Comparison of ENCODE assay signal across 9 mouse cellular contexts in the genomic region with DNA sequence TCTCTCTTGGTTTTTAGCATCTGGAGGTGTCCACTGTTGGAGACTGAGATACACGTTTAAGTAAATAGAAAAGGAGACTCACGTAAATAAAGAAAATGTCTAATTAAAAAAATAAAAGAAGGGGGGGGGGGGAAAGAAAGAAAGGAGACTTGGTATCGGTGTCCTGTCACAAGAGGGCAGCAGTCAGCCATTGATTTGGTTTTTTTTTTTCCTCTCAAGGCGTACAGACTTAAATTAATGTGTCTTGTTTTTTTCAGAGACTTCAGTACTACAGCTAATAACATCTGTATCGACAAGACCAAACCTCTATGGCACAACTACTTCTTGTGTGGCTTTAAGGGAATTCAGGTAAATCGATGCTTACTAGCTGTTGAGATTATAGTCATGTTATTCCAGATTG. TPM values are rescaled to one million over a fixed set of nuclear protein-coding genes. Genes with fewer than 3 reads are reported as not detected.
DNase-seq lines count a peak whose midpoint lies in the region; ATAC-seq and TF ChIP-seq lines count a peak whose summit lies in the region.
"Had no signal": no experiment of that assay in that cellular context is flagged by ENCODE, and none has a peak within 500 bp of the region (broad histone marks: within the 10 kb centered on the region; RNA-seq: fewer than 3 reads in every experiment).

No protein-coding gene starts in this region.

- DNase-seq in hindbrain, postnatal 0 days (ENCODE audit: low spot score) = peak; percentile 72
- no peak for DNase-seq in hindbrain, embryonic 10.5 days (ENCODE audit: low spot score)
- DNase-seq in thymus, postnatal 14 days = peak; percentile 18
- no peak for DNase-seq in thymus, postnatal 10 days (ENCODE audit: low spot score in 2 of 2)
- DNase-seq in c-Kit-positive CD71-positive TER-119-negative erythroid progenitor cells, embryonic 14.5 days (ENCODE audit: low read depth) = peak; percentile 37
- peak; percentile 67 for DNase-seq in limb, embryonic 14.5 days (ENCODE audit: low spot score)
- no peak for DNase-seq in urinary bladder, adult 18-20 months (ENCODE audit: low spot score in 2 of 2)

- H3K4me2 ChIP-seq in hindbrain, postnatal 0 days (ENCODE audit: low read depth, low read length) = no peak overlapping the region
- H3K4me2 ChIP-seq in limb, embryonic 14.5 days (replicated peaks; ENCODE audit: low read depth, low read length, severe bottlenecking) = no peak overlapping the region
- H3K4me2 ChIP-seq: embryonic facial prominence, embryonic 12.5 days had no signal

- no peaks in the 10 kb centered on the region for H3K27me3 ChIP-seq in hindbrain, postnatal 0 days (ENCODE audit: insufficient read depth, low read length)
- H3K27me3 ChIP-seq in hindbrain, embryonic 10.5 days (ENCODE audit: insufficient read depth, poor library complexity, severe bottlenecking) = no peaks in the 10 kb centered on the region
- no peaks in the 10 kb centered on the region for H3K27me3 ChIP-seq in limb, embryonic 14.5 days (ENCODE audit: control insufficient read depth, insufficient read depth, low read length)
- H3K27me3 ChIP-seq: embryonic facial prominence, embryonic 12.5 days had no signal

- H3K4me1 ChIP-seq in hindbrain, postnatal 0 days (ENCODE audit: insufficient read depth, low read length) = no peaks in the 10 kb centered on the region
- H3K4me1 ChIP-seq in hindbrain, embryonic 10.5 days (replicated peaks) = no peaks in the 10 kb centered on the region
- no peaks in the 10 kb centered on the region for H3K4me1 ChIP-seq in limb, embryonic 14.5 days (ENCODE audit: control insufficient read depth, insufficient read depth, low read length)
- H3K4me1 ChIP-seq: embryonic facial prominence, embryonic 12.5 days had no signal

- no peak overlapping the region for H3K9ac ChIP-seq in hindbrain, postnatal 0 days (replicated peaks; ENCODE audit: low read length)
- H3K9ac ChIP-seq in limb, embryonic 14.5 days (ENCODE audit: low read depth, low read length, severe bottlenecking) = no peak overlapping the region
- H3K9ac ChIP-seq: embryonic facial prominence, embryonic 12.5 days had no signal

- H3K9me3 ChIP-seq in hindbrain, postnatal 0 days (ENCODE audit: low read length) = no peaks in the 10 kb centered on the region
- no peaks in the 10 kb centered on the region for H3K9me3 ChIP-seq in hindbrain, embryonic 10.5 days
- no peaks in the 10 kb centered on the region for H3K9me3 ChIP-seq in limb, embryonic 14.5 days (ENCODE audit: control insufficient read depth, low read length)
- H3K9me3 ChIP-seq: embryonic facial prominence, embryonic 12.5 days had no signal

- peak; percentile 72 for TF ChIP-seq CTCF in hindbrain, postnatal 0 days (IDR thresholded peaks at IDR 0.05; ENCODE audit: low read depth)

- no peaks in the 10 kb centered on the region for H3K36me3 ChIP-seq in hindbrain, postnatal 0 days (ENCODE audit: insufficient read depth, low read length)
- H3K36me3 ChIP-seq in hindbrain, embryonic 10.5 days = no peaks in the 10 kb centered on the region
- H3K36me3 ChIP-seq in limb, embryonic 14.5 days (ENCODE audit: control insufficient read depth, insufficient read depth, low read length) = no peaks in the 10 kb centered on the region; the same call in 1 of the 2 replicates
- H3K36me3 ChIP-seq: embryonic facial prominence, embryonic 12.5 days had no signal

- H3K4me3 ChIP-seq in hindbrain, postnatal 0 days (ENCODE audit: low read length) = no peak overlapping the region
- H3K4me3 ChIP-seq in hindbrain, embryonic 10.5 days = no peak overlapping the region
- no peak overlapping the region for H3K4me3 ChIP-seq in limb, embryonic 14.5 days (replicated peaks; ENCODE audit: low read length)
- H3K4me3 ChIP-seq: embryonic facial prominence, embryonic 12.5 days had no signal

- 39% methylated on average over 6 of the region's 6 CpGs for WGBS in hindbrain, postnatal 0 days
- WGBS in hindbrain, embryonic 10.5 days = 49% methylated on average over 6 of the region's 6 CpGs
- 37% methylated on average over 6 of the region's 6 CpGs for WGBS in limb, embryonic 14.5 days

- no peak for TF ChIP-seq POLR2A in limb, embryonic 14.5 days (IDR thresholded peaks at IDR 0.05; ENCODE audit: borderline replicate concordance, extremely low read depth, insufficient read depth, insufficient read length)

- no peak for ATAC-seq in hindbrain, postnatal 0 days
- ATAC-seq in limb, embryonic 14.5 days (ENCODE audit: low FRiP score, low read depth) = no peak
- ATAC-seq in erythroblast, adult 5-6 weeks (replicated peaks; ENCODE audit: low FRiP score, poor library complexity, severe bottlenecking) = no peak

- no peak overlapping the region for H3K27ac ChIP-seq in hindbrain, postnatal 0 days
- no peak overlapping the region for H3K27ac ChIP-seq in hindbrain, embryonic 10.5 days
- H3K27ac ChIP-seq in limb, embryonic 14.5 days (replicated peaks; ENCODE audit: low read depth, low read length) = no peak overlapping the region
- H3K27ac ChIP-seq: embryonic facial prominence, embryonic 12.5 days had no signal

RNA-seq across cellular contexts. Expression of a gene that starts 34.2 kb away (rescaled TPM):
- 35.1 and 40.6 TPM in 2 replicates for total RNA-seq in hindbrain, postnatal 0 days (2014; rRNA removed)
- polyA plus RNA-seq in hindbrain, postnatal 0 days (2015; fragmentation: Nextera tagmentation; extraction: Ambion mirVana) = 53.8 and 54.8 TPM in 2 replicates
- 69.2 and 97.0 TPM in 2 replicates for polyA plus RNA-seq in hindbrain, embryonic 10.5 days (2016; fragmentation: Nextera tagmentation; extraction: Ambion mirVana)
- polyA plus RNA-seq in limb, embryonic 14.5 days (2012; rRNA removed) = 49.0 and 75.1 TPM in 2 replicates
- polyA plus RNA-seq in limb, embryonic 14.5 days (2014; fragmentation: Nextera tagmentation; extraction: Ambion mirVana) = 85.4 and 86.7 TPM in 2 replicates
- total RNA-seq in erythroblast, adult 5-6 weeks (2015; ENCODE audit: low replicate concordance) = 39.5 and 64.4 TPM in 2 replicates
- total RNA-seq in erythroblast, adult 5-6 weeks (2017; ENCODE audit: low replicate concordance) = 51.2 and 78.9 TPM in 2 replicates

RNA-seq across cellular contexts. Expression of a gene that starts 34.2 kb away (rescaled TPM):
- 30.0 and 32.2 TPM in 2 replicates for total RNA-seq in hindbrain, postnatal 0 days (2014; rRNA removed)
- 28.9 and 31.2 TPM in 2 replicates for polyA plus RNA-seq in hindbrain, postnatal 0 days (2015; fragmentation: Nextera tagmentation; extraction: Ambion mirVana)
- 32.3 and 34.3 TPM in 2 replicates for polyA plus RNA-seq in hindbrain, embryonic 10.5 days (2016; fragmentation: Nextera tagmentation; extraction: Ambion mirVana)
- 29.2 and 30.5 TPM in 2 replicates for polyA plus RNA-seq in limb, embryonic 14.5 days (2012; rRNA removed)
- polyA plus RNA-seq in limb, embryonic 14.5 days (2014; fragmentation: Nextera tagmentation; extraction: Ambion mirVana) = 40.8 and 43.4 TPM in 2 replicates
- total RNA-seq in erythroblast, adult 5-6 weeks (2015; ENCODE audit: low replicate concordance) = 5.0 and 10.7 TPM in 2 replicates
- total RNA-seq in erythroblast, adult 5-6 weeks (2017; ENCODE audit: low replicate concordance) = 2.9 and 7.2 TPM in 2 replicates

Comparison
In these comparisons a context has a peak if more than half of its experiments do, and no peak if none do; other contexts are left out.
1. DNase-seq: peak in hindbrain, postnatal 0 days (single experiment), thymus, postnatal 14 days (single experiment), c-Kit-positive CD71-positive TER-119-negative erythroid progenitor cells, embryonic 14.5 days (single experiment) and limb, embryonic 14.5 days (single experiment); none in hindbrain, embryonic 10.5 days (single experiment), thymus, postnatal 10 days (0 of 2) and urinary bladder, adult 18-20 months (0 of 2).